Mouse (Mus musculus) naive thymus-derived CD4-positive, alpha-beta T cell, adult 2 months (primary cell): ENCODE measurements around the gene Tln1.

Experiments used
- DNase-seq: peaks from one replicate; pipeline ENCODE4 v3.0.0-alpha.2; 2011; ENCODE audit warnings: low read depth

Tln1 gene

GRCm38 (mm10) chr4:43506074-43506473 is 56.4 kb downstream of the Tln1 start:
- DNase-seq: no peak

- DNase-seq: no peak
These were observed 58.2 kb downstream of the Tln1 start for GRCm38 (mm10) chr4:43504269-43504668.

- DNase-seq: no peak
These were observed 59.0 kb downstream of the Tln1 start for GRCm38 (mm10) chr4:43503506-43503905.

- no peak for DNase-seq
These were observed 59.5 kb downstream of the Tln1 start for GRCm38 (mm10) chr4:43503041-43503440.

- peak; percentile 76 for DNase-seq
These were observed 62.8 kb downstream of the Tln1 start, which contains the start of gene Arhgef39 for GRCm38 (mm10) chr4:43499407-43500333. Gene Arhgef39, minus strand, starts transcription at chr4:43499695.

- no peak for DNase-seq
These were observed 63.5 kb downstream of the Tln1 start for GRCm38 (mm10) chr4:43498983-43499382.

- DNase-seq: no peak
These were observed 64.5 kb downstream of the Tln1 start for GRCm38 (mm10) chr4:43497946-43498345.

- no peak for DNase-seq
These were observed 65.1 kb downstream of the Tln1 start for GRCm38 (mm10) chr4:43497405-43497804.

GRCm38 (mm10) chr4:43496587-43496986 is 65.9 kb downstream of the Tln1 start:
- no peak for DNase-seq

- no peak for DNase-seq
These were observed 68.6 kb downstream of the Tln1 start for GRCm38 (mm10) chr4:43493846-43494240.

- peak; percentile 98 for DNase-seq
These were observed 69.2 kb downstream of the Tln1 start for GRCm38 (mm10) chr4:43493186-43493845.

- DNase-seq: peak; percentile 97
These were observed 69.7 kb downstream of the Tln1 start, which contains the start of gene Ccdc107 for GRCm38 (mm10) chr4:43492821-43493185. Gene Ccdc107, plus strand, starts transcription at chr4:43492900.

- DNase-seq: peak; percentile 64
These were observed 70.2 kb downstream of the Tln1 start for GRCm38 (mm10) chr4:43492101-43492820.

GRCm38 (mm10) chr4:43490801-43491200 is 71.7 kb downstream of the Tln1 start:
- no peak for DNase-seq

- no peak for DNase-seq
These were observed 72.9 kb downstream of the Tln1 start for GRCm38 (mm10) chr4:43489611-43490010.

GRCm38 (mm10) chr4:43485666-43486065 is 76.8 kb downstream of the Tln1 start:
- peak; percentile 45 for DNase-seq

- peak; percentile 85 for DNase-seq
These were observed 78.9 kb downstream of the Tln1 start, which contains the start of gene Sit1 for GRCm38 (mm10) chr4:43483535-43484091. Gene Sit1, minus strand, starts transcription at chr4:43483734.

- no peak for DNase-seq
These were observed 79.9 kb downstream of the Tln1 start for GRCm38 (mm10) chr4:43482591-43482990.

- peak; percentile 79 for DNase-seq
These were observed 80.5 kb downstream of the Tln1 start for GRCm38 (mm10) chr4:43481894-43482456.
